ENCODE assay signal across 14 mouse cellular contexts in the genomic region with DNA sequence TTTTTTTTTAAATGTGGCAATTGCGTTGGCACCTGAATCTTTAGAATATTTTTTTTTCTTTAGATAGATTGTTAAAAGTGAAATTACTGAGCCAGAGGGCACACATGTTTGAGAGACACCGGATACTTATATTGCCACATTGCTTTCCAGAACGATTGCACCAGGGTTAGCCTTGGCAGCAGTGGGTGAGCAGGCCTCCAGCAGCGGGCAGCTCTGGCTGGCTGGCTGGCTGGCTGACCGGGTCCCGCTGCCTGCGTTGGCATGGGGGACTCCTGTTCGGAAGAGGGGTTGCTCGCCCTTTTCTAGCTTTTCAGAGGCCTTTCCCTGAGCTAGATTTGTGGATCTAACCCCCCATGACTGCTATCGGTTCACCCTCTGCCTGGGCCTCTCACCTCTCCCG. TPM values are rescaled to one million over a fixed set of nuclear protein-coding genes. Genes with fewer than 3 reads are reported as not detected.
A peak's percentile ranks its signal among the peaks of the same experiment; 100 is the strongest.
DNase-seq lines count a peak whose midpoint lies in the region.
"Had no signal": no experiment of that assay in that cellular context is flagged by ENCODE, and none has a peak within 500 bp of the region (broad histone marks: within the 10 kb centered on the region; RNA-seq: fewer than 3 reads in every experiment).

No protein-coding gene starts in this region.

- intact Hi-C loops in gastrocnemius, postnatal 14 days (cut with DNase I; ENCODE audit: low total_unique reads): no loop called here

- peak; percentile 68 for DNase-seq in gastrocnemius, adult 18-20 months (ENCODE audit: low spot score)
- DNase-seq in gastrocnemius, postnatal 4 days (ENCODE audit: low spot score in 2 of 2): no peak
- DNase-seq in adrenal gland, postnatal 10 days: peak; percentile 68
- peak; percentile 44 for DNase-seq in adrenal gland, postnatal 25 days
- peak; percentile 43 for DNase-seq in gastrocnemius, postnatal 14 days
- no peak for DNase-seq in thymus, postnatal 36 days
- no peak for DNase-seq in kidney, postnatal 10 days
- DNase-seq: embryo, embryonic 11 days; kidney, postnatal 14 days; layer of hippocampus, adult 9-11 months; liver; lung, adult 2 months; lung, postnatal 36 days; thymus, postnatal 4 days had no signal

RNA-seq across cellular contexts. Expression of gene Sik3, which starts 11.0 kb away (rescaled TPM):
- 10 to 100 TPM; 37.4 to 38.3 TPM for total RNA-seq in gastrocnemius, adult 18-20 months (2021)
- total RNA-seq in gastrocnemius, postnatal 4 days (2021): 10 to 100 TPM; 62.9 to 70.1 TPM
- total RNA-seq in adrenal gland, postnatal 10 days (2021): 10 to 100 TPM; 50.2 to 55.1 TPM
- total RNA-seq in adrenal gland, postnatal 25 days (2021): 57.3 and 63.2 TPM in 2 replicates
- 10 to 100 TPM; 37.4 TPM for total RNA-seq in gastrocnemius, postnatal 14 days (2021)

RNA-seq across cellular contexts. Expression of gene Pafah1b2, which starts 11.1 kb away (rescaled TPM):
- 10 to 100 TPM; 23.6 to 32.0 TPM for total RNA-seq in gastrocnemius, adult 18-20 months (2021)
- 100 to 1,000 TPM; 104 to 110 TPM for total RNA-seq in gastrocnemius, postnatal 4 days (2021)
- 100 to 1,000 TPM; 118 to 119 TPM for total RNA-seq in adrenal gland, postnatal 10 days (2021)
- total RNA-seq in adrenal gland, postnatal 25 days (2021): 112 and 146 TPM in 2 replicates
- total RNA-seq in gastrocnemius, postnatal 14 days (2021): 10 to 100 TPM; 45.7 to 51.0 TPM

Comparison
In these comparisons a context has a peak if more than half of its experiments do, and no peak if none do; other contexts are left out.
1. DNase-seq: peak in gastrocnemius, adult 18-20 months (single experiment), adrenal gland, postnatal 10 days (single experiment), adrenal gland, postnatal 25 days (single experiment) and gastrocnemius, postnatal 14 days (single experiment); none in gastrocnemius, postnatal 4 days (0 of 2), thymus, postnatal 36 days (0 of 2) and kidney, postnatal 10 days (single experiment).